Mouse (Mus musculus): ENCODE data around the gene Serpina9. TPM values are rescaled to one million over a fixed set of nuclear protein-coding genes. Genes with fewer than 3 reads are reported as not detected.

The Serpina9 gene
- total RNA-seq, 2 experiments from 2014 or later = 0.18 TPM; not detected in 1

Other genes starting within 250 kb of the Serpina9 start
- gene Serpina1d, start 240.2 kb downstream of the Serpina9 start, total RNA-seq (2021) = not detected
- not detected for gene Serpina1b, start 183.4 kb downstream of the Serpina9 start, total RNA-seq (2021)
- not detected for gene Serpina1a, start 150.2 kb downstream of the Serpina9 start, total RNA-seq (2021)
- not detected for gene Serpina1c, start 108.9 kb downstream of the Serpina9 start, total RNA-seq (2021)
- not detected for gene Serpina1e, start 54.8 kb downstream of the Serpina9 start, total RNA-seq (2021)
- gene Serpina11, start 23.8 kb downstream of the Serpina9 start, total RNA-seq (2021) = not detected
- gene Serpina12, start 30.7 kb upstream of the Serpina9 start, total RNA-seq (2021) = not detected
- gene Serpina5, start 87.4 kb upstream of the Serpina9 start, total RNA-seq (2021) = not detected
- gene Serpina3a, start 99.0 kb upstream of the Serpina9 start, total RNA-seq (2021) = not detected
- not detected for gene Serpina3b, start 114.2 kb upstream of the Serpina9 start, total RNA-seq (2021)
- under 1 TPM in 1 of 2 experiments, not detected in 1; 0.32 TPM for gene Serpina3c, start 140.1 kb upstream of the Serpina9 start, total RNA-seq (2021)
- not detected for gene Serpina3f, start 200.8 kb upstream of the Serpina9 start, total RNA-seq (2021)
- gene Serpina3g, start 222.5 kb upstream of the Serpina9 start, total RNA-seq (2021) = 1 to 10 TPM in 1 of 2 experiments, under 1 TPM in 1; 0.76 to 1.2 TPM
- gene Serpina3i, start 249.4 kb upstream of the Serpina9 start, total RNA-seq (2021) = under 1 TPM; 0.64 to 0.88 TPM

Data from layer of hippocampus, postnatal 14 days (tissue).